Mouse (Mus musculus) neural tube, embryonic 15.5 days (tissue): ENCODE results near the gene Zfp784. TPM values are rescaled to one million over a fixed set of nuclear protein-coding genes. Genes with fewer than 3 reads are reported as not detected.
A peak's percentile ranks its signal among the peaks of the same experiment; 100 is the strongest.

Source experiments
- ATAC-seq: fragments of 200-750 bp; cut with Nextera tagmentation; 2 replicates; pipeline ENCODE4 v1.8.0; 2017; ENCODE audit warnings: mild to moderate bottlenecking, moderate TSS enrichment, moderate library complexity; ENCODE audit not compliant: low FRiP score
- H3K27ac ChIP-seq: fragments of 300-500 bp; sonication (generic); replicated peaks from 2 replicates; pipeline ENCODE4 v1.5.1; 2015; ENCODE audit warnings: mild to moderate bottlenecking, inconsistent platforms
- H3K27me3 ChIP-seq: fragments of 300-500 bp; sonication (generic); replicated peaks from 2 replicates; pipeline ENCODE4 v1.6.1; 2015; ENCODE audit warnings: inconsistent platforms
- H3K36me3 ChIP-seq: fragments of 300-500 bp; sonication (generic); 2 replicates; pipeline ENCODE4 v1.6.1; 2015; ENCODE audit warnings: inconsistent platforms
- H3K4me1 ChIP-seq: fragments of 300-500 bp; sonication (generic); 2 replicates; pipeline ENCODE4 v1.6.1; 2015; ENCODE audit warnings: inconsistent platforms
- H3K4me2 ChIP-seq: fragments of 300-500 bp; sonication (generic); 2 replicates; pipeline ENCODE4 v1.6.1; 2015; ENCODE audit warnings: inconsistent platforms, mild to moderate bottlenecking, moderate library complexity
- H3K4me3 ChIP-seq: fragments of 300-500 bp; sonication (generic); replicated peaks from 2 replicates; pipeline ENCODE4 v1.5.1; 2015; ENCODE audit warnings: mild to moderate bottlenecking, inconsistent platforms
- H3K9ac ChIP-seq: fragments of 300-500 bp; sonication (generic); replicated peaks from 2 replicates; pipeline ENCODE4 v1.6.1; 2015; ENCODE audit warnings: mild to moderate bottlenecking, inconsistent platforms
- H3K9me3 ChIP-seq: fragments of 300-500 bp; sonication (generic); replicated peaks from 2 replicates; pipeline ENCODE4 v1.6.1; 2016; ENCODE audit warnings: inconsistent platforms
- WGBS: fragments of 180-500 bp; shearing (Covaris S2); methylation state at CpG from one replicate; pipeline ENCODE4 v1.1.7; 2015; ENCODE audit warnings: mixed read lengths; 5-methylcytosine and 5-hydroxymethylcytosine counted together
- polyA plus RNA-seq: library from polyadenylated mRNA; unstranded; fragments of >200 nt; fragmentation: Nextera tagmentation; extraction: Ambion mirVana; gene quantifications from 2 replicates; pipeline ENCODE4 v1.2.1, GENCODE M21; 2015

Zfp784 gene
- polyA plus RNA-seq, 1 experiment from 2014 or later: 9.0 TPM

- Histone ChIP-seq H3K27me3 (peaks cover 24% of the 10 kb centered on the region), H3K4me2 (peak overlapping the region; percentile 75), H3K4me1 (peaks cover 87% of the 10 kb centered on the region), H3K4me3 (peak overlapping the region; percentile 63), H3K36me3 (no peaks in the 10 kb centered on the region), H3K9ac (peak overlapping the region; percentile 72), H3K9me3 (no peaks in the 10 kb centered on the region), H3K27ac (peak overlapping the region; percentile 84)
- 2% methylated on average over 52 of the region's 55 CpGs for WGBS
- peak; percentile 23 for ATAC-seq
Observed at GRCm38 (mm10) chr7:5056651-5057263, 18.5 kb upstream of the Zfp784 start.

GRCm38 (mm10) chr7:5053456-5054179 lies 15.4 kb upstream of the Zfp784 start:
- WGBS: 8% methylated on average over 32 of the region's 32 CpGs
- Histone ChIP-seq H3K27me3 (peaks cover 24% of the 10 kb centered on the region), H3K36me3 (no peaks in the 10 kb centered on the region), H3K4me1 (peaks cover 74% of the 10 kb centered on the region), H3K4me3 (peak overlapping the region; percentile 66), H3K27ac (peak overlapping the region; percentile 41; the same call in 1 of the 2 replicates), H3K4me2 (peak overlapping the region; percentile 92), H3K9me3 (no peaks in the 10 kb centered on the region), H3K9ac (peak overlapping the region; percentile 85)
- no peak for ATAC-seq

GRCm38 (mm10) chr7:5052931-5053343 lies 14.7 kb upstream of the Zfp784 start:
- Histone ChIP-seq H3K27ac (peak overlapping the region; percentile 52), H3K4me3 (peak overlapping the region; percentile 66)
- WGBS: 3% methylated on average over 44 of the region's 45 CpGs

GRCm38 (mm10) chr7:5052438-5052837 lies 14.2 kb upstream of the Zfp784 start:
- Histone ChIP-seq H3K4me3 (peak overlapping the region; percentile 66), H3K4me2 (peak overlapping the region; percentile 92), H3K9me3 (no peaks in the 10 kb centered on the region), H3K4me1 (peaks cover 62% of the 10 kb centered on the region), H3K36me3 (no peaks in the 10 kb centered on the region), H3K9ac (peak overlapping the region; percentile 85), H3K27ac (peak overlapping the region; percentile 52), H3K27me3 (peaks cover 24% of the 10 kb centered on the region)
- WGBS: 3% methylated on average over 12 of the region's 12 CpGs
- no peak for ATAC-seq

More at GRCm38 (mm10) chr7:5052931-5053343, 14.7 kb upstream of the Zfp784 start:
- Histone ChIP-seq H3K9me3 (no peaks in the 10 kb centered on the region), H3K9ac (peak overlapping the region; percentile 85), H3K27me3 (peaks cover 24% of the 10 kb centered on the region), H3K36me3 (no peaks in the 10 kb centered on the region), H3K4me2 (peak overlapping the region; percentile 92), H3K4me1 (peaks cover 67% of the 10 kb centered on the region)
- no peak for ATAC-seq

GRCm38 (mm10) chr7:5051193-5052192 lies 13.2 kb upstream of the Zfp784 start, which contains the start of gene Zfp580:
Zfp580 (plus strand) TSS chr7:5051538.
- H3K27ac ChIP-seq: peak within 1 kb of the TSS; percentile 90
- H3K27me3 ChIP-seq: peaks cover 24% of the 10 kb centered on the region
- no peaks in the 10 kb centered on the region for H3K9me3 ChIP-seq
- peak; percentile 77 for ATAC-seq
- under 1% methylated on average over 65 of the region's 65 CpGs for WGBS
- H3K4me2 ChIP-seq: peak within 1 kb of the TSS; percentile 92
- peak within 1 kb of the TSS; percentile 66 for H3K4me3 ChIP-seq
- H3K36me3 ChIP-seq: no peaks in the 10 kb centered on the region
- H3K9ac ChIP-seq: peak within 1 kb of the TSS; percentile 85
- H3K4me1 ChIP-seq: peaks cover 56% of the 10 kb centered on the region

GRCm38 (mm10) chr7:5047313-5047712 lies 9.1 kb upstream of the Zfp784 start:
- 30% methylated on average over 2 of the region's 2 CpGs for WGBS

GRCm38 (mm10) chr7:5046112-5046511 lies 7.9 kb upstream of the Zfp784 start:
- Histone ChIP-seq H3K27me3 (no peaks in the 10 kb centered on the region), H3K9ac (no peak overlapping the region), H3K4me1 (peaks cover 10% of the 10 kb centered on the region), H3K4me2 (no peak overlapping the region), H3K4me3 (no peak overlapping the region), H3K9me3 (no peaks in the 10 kb centered on the region), H3K36me3 (no peaks in the 10 kb centered on the region), H3K27ac (no peak overlapping the region)
- ATAC-seq: no peak
- 70% methylated on average over 2 of the region's 2 CpGs for WGBS

More at GRCm38 (mm10) chr7:5047313-5047712, 9.1 kb upstream of the Zfp784 start:
- H3K27me3 ChIP-seq: no peaks in the 10 kb centered on the region
- ATAC-seq: no peak
- peaks cover 15% of the 10 kb centered on the region for H3K4me1 ChIP-seq
- no peak overlapping the region for H3K4me2 ChIP-seq
- H3K36me3 ChIP-seq: no peaks in the 10 kb centered on the region
- no peak overlapping the region for H3K27ac ChIP-seq
- no peak overlapping the region for H3K9ac ChIP-seq
- no peaks in the 10 kb centered on the region for H3K9me3 ChIP-seq
- H3K4me3 ChIP-seq: no peak overlapping the region

- H3K27ac ChIP-seq: no peak overlapping the region
- no peak overlapping the region for H3K4me3 ChIP-seq
- no peaks in the 10 kb centered on the region for H3K36me3 ChIP-seq
- H3K27me3 ChIP-seq: no peaks in the 10 kb centered on the region
- H3K4me2 ChIP-seq: no peak overlapping the region
- no peak overlapping the region for H3K9ac ChIP-seq
- WGBS: 86% methylated on average over 2 of the region's 2 CpGs
- H3K4me1 ChIP-seq: 0 out of 2 replicates have a peak, but pooled peaks cover under 1% of the 10 kb centered on the region
- ATAC-seq: no peak
- no peaks in the 10 kb centered on the region for H3K9me3 ChIP-seq
Observed at GRCm38 (mm10) chr7:5044981-5045380, 6.7 kb upstream of the Zfp784 start.

- Histone ChIP-seq H3K27me3 (no peaks in the 10 kb centered on the region), H3K4me3 (peak overlapping the region; percentile 61), H3K9ac (peak overlapping the region; percentile 74), H3K4me1 (peaks cover 22% of the 10 kb centered on the region), H3K9me3 (no peaks in the 10 kb centered on the region), H3K4me2 (peak overlapping the region; percentile 68), H3K36me3 (peaks cover 17% of the 10 kb centered on the region), H3K27ac (peak overlapping the region; percentile 99)
- no peak for ATAC-seq
- WGBS: 34% methylated on average over 5 of the region's 5 CpGs
Observed at GRCm38 (mm10) chr7:5038940-5039339, 694 bp upstream of the Zfp784 start.

- ATAC-seq: no peak
- 81% methylated on average over 8 of the region's 8 CpGs for WGBS
- Histone ChIP-seq H3K4me1 (peaks cover 22% of the 10 kb centered on the region), H3K4me3 (peak overlapping the region; percentile 61), H3K9me3 (no peaks in the 10 kb centered on the region), H3K27ac (peak overlapping the region; percentile 99), H3K4me2 (peak overlapping the region; percentile 68), H3K9ac (0 out of 2 replicates have a peak overlapping the region, but pooled peaks have one; percentile 74), H3K27me3 (no peaks in the 10 kb centered on the region), H3K36me3 (peaks cover 32% of the 10 kb centered on the region)
Observed at GRCm38 (mm10) chr7:5037467-5037866, 779 bp downstream of the Zfp784 start.

- Histone ChIP-seq H3K4me1 (peaks cover 22% of the 10 kb centered on the region), H3K4me3 (peak overlapping the region; percentile 61; the same call in 1 of the 2 replicates), H3K27me3 (no peaks in the 10 kb centered on the region), H3K9me3 (no peaks in the 10 kb centered on the region), H3K36me3 (peaks cover 36% of the 10 kb centered on the region), H3K9ac (no peak overlapping the region), H3K4me2 (peak overlapping the region; percentile 68), H3K27ac (0 out of 2 replicates have a peak overlapping the region, but pooled peaks have one; percentile 99)
- ATAC-seq: no peak
- whole genome bisulfite sequencing: 94% methylated on average over 7 of the region's 7 CpGs
Observed at GRCm38 (mm10) chr7:5037026-5037425, 1.2 kb downstream of the Zfp784 start.
